Mouse (Mus musculus): Measurements from ENCODE around the gene Ankub1. TPM values are rescaled to one million over a fixed set of nuclear protein-coding genes. Genes with fewer than 3 reads are reported as not detected.

The Ankub1 gene
- not detected in 2 replicates for polyA plus RNA-seq (2012; ENCODE audit: insufficient read depth, insufficient read length, low replicate concordance, missing spikeins)

DNA sequence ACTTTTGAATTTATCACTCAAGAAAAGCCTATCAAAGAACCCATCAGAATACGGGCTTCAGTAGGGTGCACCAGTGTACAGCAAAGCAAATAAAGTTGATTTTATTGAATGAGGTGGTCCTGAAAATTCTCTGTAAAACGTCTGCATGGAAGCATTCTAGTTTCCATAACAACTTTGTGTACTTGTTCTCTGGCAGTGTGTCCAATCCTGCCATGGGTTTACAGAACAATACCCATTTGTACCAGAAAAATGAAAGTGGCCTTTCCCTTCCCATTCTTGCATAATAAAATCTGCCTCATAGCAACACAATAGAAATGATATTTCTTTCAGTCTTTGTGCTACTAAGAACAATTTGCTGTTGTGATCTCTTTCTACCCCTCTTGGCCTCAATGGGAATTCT is at the start of gene Ankub1:
TSS of gene Ankub1 (minus strand) at position 81 of the 400 bp plus-strand sequence.
- WGBS: 45% methylated on average over 2 of the region's 2 CpGs
- Histone ChIP-seq H3K4me1 (ENCODE audit: control insufficient read depth, insufficient read depth, low read length) (no peaks in the 10 kb centered on the region), H3K4me3 (ENCODE audit: insufficient read depth, low read depth, low read length) (no peak within 1 kb of the TSS), H3K27ac (ENCODE audit: insufficient read depth, low read depth, low read length) (no peak within 1 kb of the TSS)
- TF ChIP-seq CTCF (IDR thresholded peaks at IDR 0.05; ENCODE audit: insufficient read depth, low read depth, low read length) (no peak), POLR2A (IDR thresholded peaks at IDR 0.05; ENCODE audit: insufficient read depth, low read depth, low read length) (no peak)

DNA sequence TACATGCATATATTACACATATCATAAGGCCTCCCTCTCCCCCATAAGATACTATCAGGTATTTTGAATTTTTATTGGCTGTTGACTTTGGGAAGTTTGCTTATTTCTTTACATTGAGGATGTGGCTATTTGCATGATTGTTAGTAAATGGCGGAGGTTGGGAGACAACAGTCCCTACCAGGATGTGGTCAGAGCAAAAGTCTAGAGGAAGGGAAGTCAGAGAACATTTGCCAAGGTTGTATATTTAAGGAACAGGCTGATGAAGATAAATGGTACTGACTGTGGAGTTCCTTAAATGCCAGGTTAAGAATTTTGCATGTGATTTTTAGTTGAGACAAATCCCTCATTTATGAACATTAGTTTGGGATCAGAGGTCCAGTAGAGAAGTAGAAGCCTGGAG is 47.2 kb upstream of the Ankub1 start:
- Histone ChIP-seq H3K4me1 (ENCODE audit: control insufficient read depth, insufficient read depth, low read length) (peaks cover 3% of the 10 kb centered on the region; the same call in 1 of the 2 replicates), H3K4me3 (ENCODE audit: insufficient read depth, low read depth, low read length) (no peak overlapping the region), H3K27ac (ENCODE audit: insufficient read depth, low read depth, low read length) (no peak overlapping the region)
- TF ChIP-seq POLR2A (IDR thresholded peaks at IDR 0.05; ENCODE audit: insufficient read depth, low read depth, low read length) (no peak), CTCF (IDR thresholded peaks at IDR 0.05; ENCODE audit: insufficient read depth, low read depth, low read length) (no peak)
- WGBS: 93% methylated on average over 1 of the region's 1 CpGs

DNA sequence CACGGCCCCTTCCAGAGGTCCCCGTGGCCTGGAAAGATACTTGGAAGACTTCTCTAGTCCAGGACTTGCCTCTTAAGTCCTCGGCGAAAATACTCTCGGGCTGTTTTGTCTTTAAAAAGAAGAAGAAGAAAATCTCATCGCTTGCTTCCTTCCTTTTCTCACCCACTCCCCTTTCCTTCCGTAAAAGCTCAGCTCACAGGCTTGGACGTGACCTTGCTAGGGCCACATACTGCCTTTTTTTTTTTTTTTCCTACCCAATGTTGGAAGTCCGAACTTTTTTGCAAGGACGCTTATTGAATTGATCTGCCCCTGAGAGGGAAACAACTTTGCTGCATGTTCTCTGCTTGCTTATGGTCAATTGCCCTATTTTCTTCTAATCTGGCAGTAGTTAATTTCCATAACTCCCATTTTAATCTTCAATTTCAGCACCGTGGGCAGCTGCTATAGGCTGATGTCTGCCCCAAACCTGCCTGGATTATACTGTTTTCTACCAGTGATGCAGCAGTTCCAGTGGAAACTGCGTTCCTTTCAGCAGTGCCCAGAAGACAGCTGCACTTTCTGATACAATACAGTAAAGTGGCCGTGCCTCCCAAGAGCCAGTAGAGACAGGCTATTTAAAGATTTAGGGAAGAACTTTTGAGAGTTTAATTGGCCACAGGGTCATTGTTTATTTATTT is 44.0 kb upstream of the Ankub1 start:
- H3K27ac ChIP-seq (ENCODE audit: insufficient read depth, low read depth, low read length): peak overlapping the region; percentile 63
- TF ChIP-seq CTCF (IDR thresholded peaks at IDR 0.05; ENCODE audit: insufficient read depth, low read depth, low read length) (no peak), POLR2A (IDR thresholded peaks at IDR 0.05; ENCODE audit: insufficient read depth, low read depth, low read length) (no peak)
- WGBS: under 1% methylated on average over 13 of the region's 13 CpGs
- H3K4me1 ChIP-seq (ENCODE audit: control insufficient read depth, insufficient read depth, low read length): no peaks in the 10 kb centered on the region
- H3K4me3 ChIP-seq (ENCODE audit: insufficient read depth, low read depth, low read length): peak overlapping the region; percentile 92

- peak within 1 kb of the TSS; percentile 65 for H3K27ac ChIP-seq (ENCODE audit: insufficient read depth, low read depth, low read length)
- no peak for TF ChIP-seq CTCF (IDR thresholded peaks at IDR 0.05; ENCODE audit: insufficient read depth, low read depth, low read length)
- no peak for TF ChIP-seq POLR2A (IDR thresholded peaks at IDR 0.05; ENCODE audit: insufficient read depth, low read depth, low read length)
- under 1% methylated on average over 59 of the region's 59 CpGs for WGBS
Measured at GRCm38 (mm10) chr3:57735511-57736370, 43.1 kb upstream of the Ankub1 start, which contains the start of gene Rnf13. Gene Rnf13 (plus strand): TSS chr3:57736062.

GRCm38 (mm10) chr3:57732206-57732915 is 39.8 kb upstream of the Ankub1 start:
- Histone ChIP-seq H3K4me3 (ENCODE audit: insufficient read depth, low read depth, low read length) (no peak overlapping the region), H3K27ac (ENCODE audit: insufficient read depth, low read depth, low read length) (no peak overlapping the region), H3K4me1 (ENCODE audit: control insufficient read depth, insufficient read depth, low read length) (no peaks in the 10 kb centered on the region)
- 94% methylated on average over 5 of the region's 5 CpGs for WGBS
- TF ChIP-seq CTCF (IDR thresholded peaks at IDR 0.05; ENCODE audit: insufficient read depth, low read depth, low read length) (no peak), POLR2A (IDR thresholded peaks at IDR 0.05; ENCODE audit: insufficient read depth, low read depth, low read length) (no peak)

More at GRCm38 (mm10) chr3:57735511-57736370, 43.1 kb upstream of the Ankub1 start, which contains the start of gene Rnf13:
- Histone ChIP-seq H3K4me3 (ENCODE audit: insufficient read depth, low read depth, low read length) (peak within 1 kb of the TSS; percentile 92), H3K4me1 (ENCODE audit: control insufficient read depth, insufficient read depth, low read length) (no peaks in the 10 kb centered on the region)

DNA sequence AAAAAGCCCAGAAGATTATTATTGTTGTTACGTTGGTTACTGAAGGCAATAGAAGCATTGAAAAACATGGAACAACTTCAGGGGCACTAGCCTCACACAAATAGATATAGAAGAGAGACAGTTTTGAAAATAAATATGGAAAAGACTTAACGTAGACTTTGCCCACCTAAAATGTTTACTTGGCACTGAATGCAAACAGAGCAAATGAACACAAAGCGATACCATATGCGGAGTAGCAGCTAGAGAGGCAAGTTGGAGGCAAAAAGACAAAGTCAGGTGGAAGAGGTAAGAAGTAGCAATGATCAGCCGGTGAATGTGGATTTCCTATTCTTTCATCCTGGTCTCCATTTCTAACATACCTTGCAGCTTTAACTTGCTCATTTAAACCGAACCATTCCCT is 21.6 kb upstream of the Ankub1 start:
- no peaks in the 10 kb centered on the region for H3K4me1 ChIP-seq (ENCODE audit: control insufficient read depth, insufficient read depth, low read length)
- no peak overlapping the region for H3K27ac ChIP-seq (ENCODE audit: insufficient read depth, low read depth, low read length)
- no peak overlapping the region for H3K4me3 ChIP-seq (ENCODE audit: insufficient read depth, low read depth, low read length)
- TF ChIP-seq POLR2A (IDR thresholded peaks at IDR 0.05; ENCODE audit: insufficient read depth, low read depth, low read length) (no peak), CTCF (IDR thresholded peaks at IDR 0.05; ENCODE audit: insufficient read depth, low read depth, low read length) (no peak)
- WGBS: 93% methylated on average over 6 of the region's 6 CpGs

- 94% methylated on average over 9 of the region's 9 CpGs for WGBS
- no peak for TF ChIP-seq CTCF (IDR thresholded peaks at IDR 0.05; ENCODE audit: insufficient read depth, low read depth, low read length)
- no peak for TF ChIP-seq POLR2A (IDR thresholded peaks at IDR 0.05; ENCODE audit: insufficient read depth, low read depth, low read length)
- Histone ChIP-seq H3K27ac (ENCODE audit: insufficient read depth, low read depth, low read length) (no peak overlapping the region), H3K4me1 (ENCODE audit: control insufficient read depth, insufficient read depth, low read length) (no peaks in the 10 kb centered on the region), H3K4me3 (ENCODE audit: insufficient read depth, low read depth, low read length) (no peak overlapping the region)
Measured at GRCm38 (mm10) chr3:57696779-57697178, 4.2 kb upstream of the Ankub1 start.

GRCm38 (mm10) chr3:57696249-57696648 is 3.6 kb upstream of the Ankub1 start:
- 87% methylated on average over 4 of the region's 4 CpGs for WGBS
- Histone ChIP-seq H3K4me1 (ENCODE audit: control insufficient read depth, insufficient read depth, low read length) (no peaks in the 10 kb centered on the region), H3K27ac (ENCODE audit: insufficient read depth, low read depth, low read length) (no peak overlapping the region), H3K4me3 (ENCODE audit: insufficient read depth, low read depth, low read length) (no peak overlapping the region)
- TF ChIP-seq POLR2A (IDR thresholded peaks at IDR 0.05; ENCODE audit: insufficient read depth, low read depth, low read length): no peak
- TF ChIP-seq CTCF (IDR thresholded peaks at IDR 0.05; ENCODE audit: insufficient read depth, low read depth, low read length): no peak

All from olfactory bulb, adult 2 months (tissue).